Mouse (Mus musculus): ENCODE measurements around the gene Mnat1. TPM values are rescaled to one million over a fixed set of nuclear protein-coding genes. Genes with fewer than 3 reads are reported as not detected.
A peak's percentile ranks its signal among the peaks of the same experiment; 100 is the strongest.

Mnat1 gene
- polyA plus RNA-seq, 1 experiment from 2014 or later = 31.0 TPM

- no peak overlapping the region for H3K4me3 ChIP-seq (ENCODE audit: low read depth, low read length)
- no peaks in the 10 kb centered on the region for H3K4me1 ChIP-seq (replicated peaks; ENCODE audit: control insufficient read depth, insufficient read depth, low read length)
- H3K27me3 ChIP-seq (replicated peaks; ENCODE audit: control insufficient read depth, insufficient read depth, low read length) = no peaks in the 10 kb centered on the region
- ATAC-seq (replicated peaks; ENCODE audit: low FRiP score, low TSS enrichment, low read depth) = no peak
- no peaks in the 10 kb centered on the region for H3K9me3 ChIP-seq (ENCODE audit: control insufficient read depth, low read length)
- no peak for DNase-seq (ENCODE audit: low spot score)
- no peak overlapping the region for H3K9ac ChIP-seq (ENCODE audit: low read length)
- H3K36me3 ChIP-seq (ENCODE audit: control insufficient read depth, insufficient read depth, low read length) = no peaks in the 10 kb centered on the region
- 96% methylated on average over 3 of the region's 3 CpGs for WGBS
- H3K4me2 ChIP-seq (ENCODE audit: low read length) = no peak overlapping the region
- no peak overlapping the region for H3K27ac ChIP-seq (ENCODE audit: low read depth)
Observed at GRCm38 (mm10) chr12:73228427-73228826, 104.9 kb downstream of the Mnat1 start.

GRCm38 (mm10) chr12:73230196-73230595, 106.7 kb downstream of the Mnat1 start:
- no peaks in the 10 kb centered on the region for H3K27me3 ChIP-seq (replicated peaks; ENCODE audit: control insufficient read depth, insufficient read depth, low read length)
- H3K9ac ChIP-seq (ENCODE audit: low read length) = no peak overlapping the region
- H3K4me3 ChIP-seq (ENCODE audit: low read depth, low read length) = no peak overlapping the region
- H3K27ac ChIP-seq (ENCODE audit: low read depth) = no peak overlapping the region
- DNase-seq (ENCODE audit: low spot score) = no peak
- no peak overlapping the region for H3K4me2 ChIP-seq (ENCODE audit: low read length)
- no peaks in the 10 kb centered on the region for H3K36me3 ChIP-seq (ENCODE audit: control insufficient read depth, insufficient read depth, low read length)
- ATAC-seq (replicated peaks; ENCODE audit: low FRiP score, low TSS enrichment, low read depth) = no peak
- no peaks in the 10 kb centered on the region for H3K4me1 ChIP-seq (replicated peaks; ENCODE audit: control insufficient read depth, insufficient read depth, low read length)
- H3K9me3 ChIP-seq (ENCODE audit: control insufficient read depth, low read length) = no peaks in the 10 kb centered on the region

- Histone ChIP-seq H3K4me1 (replicated peaks; ENCODE audit: control insufficient read depth, insufficient read depth, low read length) (no peaks in the 10 kb centered on the region), H3K27ac (ENCODE audit: low read depth) (no peak overlapping the region), H3K9ac (ENCODE audit: low read length) (no peak overlapping the region), H3K36me3 (ENCODE audit: control insufficient read depth, insufficient read depth, low read length) (no peaks in the 10 kb centered on the region), H3K4me2 (ENCODE audit: low read length) (no peak overlapping the region), H3K4me3 (ENCODE audit: low read depth, low read length) (no peak overlapping the region), H3K9me3 (ENCODE audit: control insufficient read depth, low read length) (no peaks in the 10 kb centered on the region), H3K27me3 (replicated peaks; ENCODE audit: control insufficient read depth, insufficient read depth, low read length) (no peaks in the 10 kb centered on the region)
- DNase-seq (ENCODE audit: low spot score) = no peak
- ATAC-seq (replicated peaks; ENCODE audit: low FRiP score, low TSS enrichment, low read depth) = no peak
Observed at GRCm38 (mm10) chr12:73231552-73231951, 108.0 kb downstream of the Mnat1 start.

GRCm38 (mm10) chr12:73232586-73232985, 109.1 kb downstream of the Mnat1 start:
- WGBS = 83% methylated on average over 2 of the region's 2 CpGs
- no peak for ATAC-seq (replicated peaks; ENCODE audit: low FRiP score, low TSS enrichment, low read depth)
- no peaks in the 10 kb centered on the region for H3K36me3 ChIP-seq (ENCODE audit: control insufficient read depth, insufficient read depth, low read length)
- H3K4me2 ChIP-seq (ENCODE audit: low read length) = no peak overlapping the region
- no peak overlapping the region for H3K9ac ChIP-seq (ENCODE audit: low read length)
- DNase-seq (ENCODE audit: low spot score) = no peak
- H3K9me3 ChIP-seq (ENCODE audit: control insufficient read depth, low read length) = no peaks in the 10 kb centered on the region
- no peak overlapping the region for H3K4me3 ChIP-seq (ENCODE audit: low read depth, low read length)
- H3K27me3 ChIP-seq (replicated peaks; ENCODE audit: control insufficient read depth, insufficient read depth, low read length) = no peaks in the 10 kb centered on the region
- H3K4me1 ChIP-seq (replicated peaks; ENCODE audit: control insufficient read depth, insufficient read depth, low read length) = no peaks in the 10 kb centered on the region
- no peak overlapping the region for H3K27ac ChIP-seq (ENCODE audit: low read depth)

GRCm38 (mm10) chr12:73241960-73242359, 118.4 kb downstream of the Mnat1 start:
- Histone ChIP-seq H3K36me3 (ENCODE audit: control insufficient read depth, insufficient read depth, low read length) (no peaks in the 10 kb centered on the region), H3K4me3 (ENCODE audit: low read depth, low read length) (no peak overlapping the region), H3K9me3 (ENCODE audit: control insufficient read depth, low read length) (no peaks in the 10 kb centered on the region), H3K27ac (ENCODE audit: low read depth) (no peak overlapping the region), H3K27me3 (replicated peaks; ENCODE audit: control insufficient read depth, insufficient read depth, low read length) (no peaks in the 10 kb centered on the region), H3K9ac (ENCODE audit: low read length) (no peak overlapping the region), H3K4me1 (replicated peaks; ENCODE audit: control insufficient read depth, insufficient read depth, low read length) (0 out of 2 replicates have a peak, but pooled peaks cover 4% of the 10 kb centered on the region), H3K4me2 (ENCODE audit: low read length) (no peak overlapping the region)
- DNase-seq (ENCODE audit: low spot score) = peak; percentile 53
- ATAC-seq (replicated peaks; ENCODE audit: low FRiP score, low TSS enrichment, low read depth) = no peak; the same call in 1 of the 2 replicates
- WGBS = 50% methylated on average over 10 of the region's 10 CpGs

GRCm38 (mm10) chr12:73245687-73246086, 122.2 kb downstream of the Mnat1 start:
- Histone ChIP-seq H3K36me3 (ENCODE audit: control insufficient read depth, insufficient read depth, low read length) (no peaks in the 10 kb centered on the region), H3K4me2 (ENCODE audit: low read length) (no peak overlapping the region), H3K27me3 (replicated peaks; ENCODE audit: control insufficient read depth, insufficient read depth, low read length) (no peaks in the 10 kb centered on the region), H3K4me1 (replicated peaks; ENCODE audit: control insufficient read depth, insufficient read depth, low read length) (0 out of 2 replicates have a peak, but pooled peaks cover 4% of the 10 kb centered on the region), H3K9ac (ENCODE audit: low read length) (no peak overlapping the region), H3K27ac (ENCODE audit: low read depth) (no peak overlapping the region), H3K4me3 (ENCODE audit: low read depth, low read length) (no peak overlapping the region), H3K9me3 (ENCODE audit: control insufficient read depth, low read length) (no peaks in the 10 kb centered on the region)
- DNase-seq (ENCODE audit: low spot score) (no peak), ATAC-seq (replicated peaks; ENCODE audit: low FRiP score, low TSS enrichment, low read depth) (no peak)
- 60% methylated on average over 5 of the region's 5 CpGs for WGBS

GRCm38 (mm10) chr12:73255006-73255405, 131.5 kb downstream of the Mnat1 start:
- Histone ChIP-seq H3K4me1 (replicated peaks; ENCODE audit: control insufficient read depth, insufficient read depth, low read length) (no peaks in the 10 kb centered on the region), H3K36me3 (ENCODE audit: control insufficient read depth, insufficient read depth, low read length) (no peaks in the 10 kb centered on the region), H3K9ac (ENCODE audit: low read length) (no peak overlapping the region), H3K4me3 (ENCODE audit: low read depth, low read length) (no peak overlapping the region), H3K27me3 (replicated peaks; ENCODE audit: control insufficient read depth, insufficient read depth, low read length) (no peaks in the 10 kb centered on the region), H3K9me3 (ENCODE audit: control insufficient read depth, low read length) (no peaks in the 10 kb centered on the region), H3K4me2 (ENCODE audit: low read length) (no peak overlapping the region), H3K27ac (ENCODE audit: low read depth) (no peak overlapping the region)
- ATAC-seq (replicated peaks; ENCODE audit: low FRiP score, low TSS enrichment, low read depth) (no peak), DNase-seq (ENCODE audit: low spot score) (no peak)
- WGBS = 66% methylated on average over 2 of the region's 2 CpGs

GRCm38 (mm10) chr12:73259269-73259668, 135.8 kb downstream of the Mnat1 start:
- Histone ChIP-seq H3K9me3 (ENCODE audit: control insufficient read depth, low read length) (no peaks in the 10 kb centered on the region), H3K4me2 (ENCODE audit: low read length) (no peak overlapping the region), H3K27me3 (replicated peaks; ENCODE audit: control insufficient read depth, insufficient read depth, low read length) (no peaks in the 10 kb centered on the region), H3K9ac (ENCODE audit: low read length) (no peak overlapping the region), H3K4me3 (ENCODE audit: low read depth, low read length) (no peak overlapping the region), H3K27ac (ENCODE audit: low read depth) (no peak overlapping the region), H3K4me1 (replicated peaks; ENCODE audit: control insufficient read depth, insufficient read depth, low read length) (no peaks in the 10 kb centered on the region), H3K36me3 (ENCODE audit: control insufficient read depth, insufficient read depth, low read length) (no peaks in the 10 kb centered on the region)
- no peak for ATAC-seq (replicated peaks; ENCODE audit: low FRiP score, low TSS enrichment, low read depth)
- WGBS = 95% methylated on average over 6 of the region's 6 CpGs
- DNase-seq (ENCODE audit: low spot score) = no peak

GRCm38 (mm10) chr12:73260339-73260738, 136.8 kb downstream of the Mnat1 start:
- no peak for ATAC-seq (replicated peaks; ENCODE audit: low FRiP score, low TSS enrichment, low read depth)
- 89% methylated on average over 1 of the region's 1 CpGs for WGBS
- Histone ChIP-seq H3K9ac (ENCODE audit: low read length) (no peak overlapping the region), H3K27ac (ENCODE audit: low read depth) (no peak overlapping the region), H3K4me2 (ENCODE audit: low read length) (no peak overlapping the region), H3K36me3 (ENCODE audit: control insufficient read depth, insufficient read depth, low read length) (no peaks in the 10 kb centered on the region), H3K4me3 (ENCODE audit: low read depth, low read length) (no peak overlapping the region), H3K4me1 (replicated peaks; ENCODE audit: control insufficient read depth, insufficient read depth, low read length) (no peaks in the 10 kb centered on the region), H3K9me3 (ENCODE audit: control insufficient read depth, low read length) (no peaks in the 10 kb centered on the region), H3K27me3 (replicated peaks; ENCODE audit: control insufficient read depth, insufficient read depth, low read length) (no peaks in the 10 kb centered on the region)
- no peak for DNase-seq (ENCODE audit: low spot score)

Measured in intestine, embryonic 14.5 days (tissue).